ENCODE assay signal across 8 mouse cellular contexts in the genomic region with DNA sequence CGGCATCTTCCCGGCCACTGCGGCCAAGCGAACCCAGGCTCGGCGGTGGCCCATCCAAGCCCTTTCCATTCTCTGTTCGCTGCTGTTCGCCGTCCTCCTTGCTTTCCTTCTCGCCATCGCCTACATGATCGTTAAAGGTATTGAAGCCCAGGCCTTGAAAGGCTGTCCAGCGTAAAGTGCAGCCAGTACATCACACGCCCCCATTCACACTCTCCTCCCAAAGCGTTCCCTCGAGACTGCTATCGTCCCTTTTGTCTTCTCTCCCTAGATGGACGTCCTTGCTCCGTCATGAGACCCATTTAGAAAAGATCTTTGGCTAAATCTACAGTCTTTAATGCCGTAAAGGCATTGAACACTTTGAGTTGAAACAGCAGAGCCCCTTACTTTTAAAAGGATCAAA. TPM values are rescaled to one million over a fixed set of nuclear protein-coding genes. Genes with fewer than 3 reads are reported as not detected.
DNase-seq lines count a peak whose midpoint lies in the region; ATAC-seq and TF ChIP-seq lines count a peak whose summit lies in the region.

No protein-coding gene starts in this region.

- peaks cover 15% of the 10 kb centered on the region for H3K36me3 ChIP-seq in heart, embryonic 15.5 days
- H3K36me3 ChIP-seq in G1E (replicated peaks), result peaks cover 26% of the 10 kb centered on the region
- peaks cover 37% of the 10 kb centered on the region for H3K36me3 ChIP-seq in liver, embryonic 13.5 days

- DNase-seq in heart, postnatal 36 days, result no peak
- DNase-seq in G1E (ENCODE audit: low spot score), result peak; percentile 5
- no peak for DNase-seq in liver, embryonic 13.5 days
- no peak for DNase-seq in thymus, postnatal 25 days
- DNase-seq in ovary, postnatal 14 days (ENCODE audit: low spot score), result no peak

- H3K27me3 ChIP-seq in heart, embryonic 15.5 days, result no peaks in the 10 kb centered on the region
- no peaks in the 10 kb centered on the region for H3K27me3 ChIP-seq in G1E (ENCODE audit: insufficient read depth, low read length)
- H3K27me3 ChIP-seq in liver, embryonic 13.5 days, result no peaks in the 10 kb centered on the region

- H3K4me3 ChIP-seq in heart, embryonic 15.5 days, result peak overlapping the region; percentile 77
- peak overlapping the region; percentile 79 for H3K4me3 ChIP-seq in G1E (ENCODE audit: low read depth, low read length)
- peak overlapping the region; percentile 84 for H3K4me3 ChIP-seq in liver, embryonic 13.5 days (replicated peaks)

- WGBS in heart, embryonic 15.5 days, result 0% methylated on average over 20 of the region's 20 CpGs
- under 1% methylated on average over 20 of the region's 20 CpGs for WGBS in liver, embryonic 13.5 days (ENCODE audit: insufficient replicate concordance)

- no peaks in the 10 kb centered on the region for H3K9me3 ChIP-seq in heart, embryonic 15.5 days (replicated peaks)
- H3K9me3 ChIP-seq in G1E (replicated peaks), result no peaks in the 10 kb centered on the region
- H3K9me3 ChIP-seq in liver, embryonic 13.5 days (replicated peaks), result no peaks in the 10 kb centered on the region

- peak overlapping the region; percentile 77 for H3K4me2 ChIP-seq in heart, embryonic 15.5 days
- peak overlapping the region; percentile 81 for H3K4me2 ChIP-seq in liver, embryonic 13.5 days

- no peak for ATAC-seq in heart, embryonic 15.5 days (replicated peaks; ENCODE audit: insufficient number of reproducible peaks, insufficient read depth, low FRiP score, low read depth)
- no peak for ATAC-seq in G1E (ENCODE audit: extremely low read depth, insufficient number of reproducible peaks, low FRiP score, poor library complexity, severe bottlenecking)
- ATAC-seq in erythroblast, adult 5-6 weeks (replicated peaks; ENCODE audit: low FRiP score, poor library complexity, severe bottlenecking), result peak; percentile 9; the same call in 1 of the 2 replicates
- ATAC-seq in liver, embryonic 13.5 days (ENCODE audit: low read depth), result no peak
- no peak for ATAC-seq in CD4-positive, CD25-positive, alpha-beta regulatory T cell, adult 4 months

- peaks cover 12% of the 10 kb centered on the region for H3K4me1 ChIP-seq in heart, embryonic 15.5 days (replicated peaks)
- H3K4me1 ChIP-seq in G1E (ENCODE audit: insufficient read depth, low read depth, low read length), result peaks cover 18% of the 10 kb centered on the region
- peaks cover 37% of the 10 kb centered on the region for H3K4me1 ChIP-seq in liver, embryonic 13.5 days (replicated peaks)

- peak overlapping the region; percentile 99 for H3K27ac ChIP-seq in heart, embryonic 15.5 days
- H3K27ac ChIP-seq in liver, embryonic 13.5 days, result peak overlapping the region; percentile 94

- intact Hi-C loops in heart, postnatal 36 days (cut with DNase I), result loop anchor here (5.0 to 10.0 kb wide), 2 partner anchors 450 to 768 kb away; a partner anchor contains a TSS

- peak overlapping the region; percentile 84 for H3K9ac ChIP-seq in heart, embryonic 15.5 days
- H3K9ac ChIP-seq in liver, embryonic 13.5 days, result peak overlapping the region; percentile 84

- no peak for TF ChIP-seq CTCF in G1E (IDR thresholded peaks at IDR 0.05; ENCODE audit: low read depth, low read length)

RNA-seq across cellular contexts. Expression of a gene that starts 0.9 kb away (rescaled TPM):
- 26.7 and 30.5 TPM in 2 replicates for polyA plus RNA-seq in heart, embryonic 15.5 days (2015; fragmentation: Nextera tagmentation; extraction: Ambion mirVana)
- total RNA-seq in heart, postnatal 36 days (2021), result 10 to 100 TPM; 12.5 to 13.2 TPM
- total RNA-seq in G1E (2014; fragmentation: Nextera tagmentation), result 39.6 and 54.3 TPM in 2 replicates
- total RNA-seq in G1E (2017), result 53.7 and 72.1 TPM in 2 replicates
- polyA plus RNA-seq in G1E (2012), result 66.0 and 75.4 TPM in 2 replicates
- total RNA-seq in erythroblast, adult 5-6 weeks (2015; ENCODE audit: low replicate concordance), result 18.6 and 32.7 TPM in 2 replicates
- 18.3 and 27.6 TPM in 2 replicates for total RNA-seq in erythroblast, adult 5-6 weeks (2017; ENCODE audit: low replicate concordance)
- 32.6 and 40.1 TPM in 2 replicates for polyA plus RNA-seq in liver, embryonic 13.5 days (2015; fragmentation: Nextera tagmentation; extraction: Ambion mirVana)
- 10 to 100 TPM; 12.2 to 22.8 TPM for polyA plus RNA-seq in CD4-positive, CD25-positive, alpha-beta regulatory T cell, adult 4 months (2017; shearing (Covaris generic))

RNA-seq across cellular contexts. Expression of a gene that starts 1.3 kb away (rescaled TPM):
- polyA plus RNA-seq in heart, embryonic 15.5 days (2015; fragmentation: Nextera tagmentation; extraction: Ambion mirVana), result 72.1 and 79.8 TPM in 2 replicates
- total RNA-seq in heart, postnatal 36 days (2021), result 10 to 100 TPM; 27.8 to 31.5 TPM
- 215 and 218 TPM in 2 replicates for total RNA-seq in G1E (2014; fragmentation: Nextera tagmentation)
- 102 and 121 TPM in 2 replicates for total RNA-seq in G1E (2017)
- 23.3 and 27.5 TPM in 2 replicates for polyA plus RNA-seq in G1E (2012)
- 27.2 and 33.4 TPM in 2 replicates for total RNA-seq in erythroblast, adult 5-6 weeks (2015; ENCODE audit: low replicate concordance)
- 59.0 and 78.6 TPM in 2 replicates for total RNA-seq in erythroblast, adult 5-6 weeks (2017; ENCODE audit: low replicate concordance)
- 93.5 and 101 TPM in 2 replicates for polyA plus RNA-seq in liver, embryonic 13.5 days (2015; fragmentation: Nextera tagmentation; extraction: Ambion mirVana)
- 100 to 1,000 TPM; 139 to 175 TPM for polyA plus RNA-seq in CD4-positive, CD25-positive, alpha-beta regulatory T cell, adult 4 months (2017; shearing (Covaris generic))
